Mouse (Mus musculus) intestine, embryonic 16.5 days (tissue): ENCODE measurements around the gene Malrd1. TPM values are rescaled to one million over a fixed set of nuclear protein-coding genes. Genes with fewer than 3 reads are reported as not detected.

Experiments
- ATAC-seq: fragments of 200-750 bp; cut with Nextera tagmentation; 2 replicates; pipeline ENCODE4 v1.8.0; 2017; ENCODE audit warnings: moderate TSS enrichment, moderate library complexity
- H3K27ac ChIP-seq: fragments of 300-500 bp; sonication (generic); 2 replicates; pipeline ENCODE4 v1.5.1; 2014; ENCODE audit warnings: mild to moderate bottlenecking, low read length
- H3K27me3 ChIP-seq: fragments of 300-500 bp; sonication (generic); replicated peaks from 2 replicates; pipeline ENCODE4 v1.6.1; 2014; ENCODE audit warnings: low read length, control low read depth, mixed read lengths; ENCODE audit not compliant: control insufficient read depth, insufficient read depth
- H3K36me3 ChIP-seq: fragments of 300-500 bp; sonication (generic); 2 replicates; pipeline ENCODE4 v1.6.1; 2014; ENCODE audit warnings: low read length, control low read depth; ENCODE audit not compliant: control insufficient read depth, insufficient read depth
- H3K4me1 ChIP-seq: fragments of 300-500 bp; sonication (generic); 2 replicates; pipeline ENCODE4 v1.6.1; 2014; ENCODE audit warnings: low read length, control low read depth, mixed read lengths; ENCODE audit not compliant: control insufficient read depth, insufficient read depth
- H3K4me2 ChIP-seq: fragments of 300-500 bp; sonication (generic); 2 replicates; pipeline ENCODE4 v1.6.1; 2014; ENCODE audit warnings: low read depth, low read length, control low read depth
- H3K4me3 ChIP-seq: fragments of 300-500 bp; sonication (generic); 2 replicates; pipeline ENCODE4 v1.5.1; 2014; ENCODE audit warnings: mild to moderate bottlenecking, low read length
- H3K9ac ChIP-seq: fragments of 300-500 bp; sonication (generic); 2 replicates; pipeline ENCODE4 v1.6.1; 2014; ENCODE audit warnings: low read depth, low read length
- H3K9me3 ChIP-seq: fragments of 300-500 bp; sonication (generic); 2 replicates; pipeline ENCODE4 v1.6.1; 2016; ENCODE audit warnings: low read length, control low read depth; ENCODE audit not compliant: control insufficient read depth
- WGBS: fragments of 180-500 bp; shearing (Covaris S2); extraction: QIAGEN DNeasy Blood & Tissue Kit; methylation state at CpG from one replicate; pipeline ENCODE4 v1.1.7; 2014; 5-methylcytosine and 5-hydroxymethylcytosine counted together
- polyA plus RNA-seq: library from polyadenylated mRNA; unstranded; fragments of >200 nt; fragmentation: Nextera tagmentation; extraction: Ambion mirVana; gene quantifications from 2 replicates; pipeline ENCODE4 v1.2.1, GENCODE M21; 2015

Malrd1 gene
- polyA plus RNA-seq, 1 experiment from 2014 or later = 1.2 TPM

DNA sequence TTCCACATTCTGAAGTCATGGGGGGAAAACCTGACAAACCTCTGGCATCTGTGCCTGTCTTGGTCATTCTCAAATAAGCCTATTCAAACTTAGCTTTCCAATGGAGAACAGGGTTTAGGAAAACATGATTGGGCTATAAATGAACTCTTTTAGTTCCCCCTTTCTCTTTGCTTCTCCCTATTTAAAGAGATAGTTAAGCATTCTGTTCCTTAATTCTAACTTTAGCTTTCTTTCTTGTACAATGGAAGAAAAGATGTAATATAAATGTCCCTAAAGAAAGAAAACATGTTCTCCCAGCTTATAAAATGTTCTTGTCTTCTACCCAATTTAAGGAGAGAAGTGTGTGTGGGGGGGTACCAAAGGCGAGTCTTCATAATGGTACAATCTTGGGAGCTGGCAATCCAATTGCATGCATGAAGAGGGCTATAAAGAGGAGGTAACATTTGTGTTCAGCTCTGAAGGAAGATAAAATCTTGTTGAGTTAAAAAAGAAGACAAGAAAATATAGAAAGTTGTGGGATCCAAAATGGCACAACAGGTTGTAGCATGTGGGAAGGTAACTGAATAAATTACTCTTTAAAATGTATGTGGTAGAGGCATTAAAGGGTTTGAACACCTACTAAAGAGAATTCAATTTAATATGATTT is 702.0 kb downstream of the Malrd1 start:
- no peak for ATAC-seq
- Histone ChIP-seq H3K9ac (no peak overlapping the region), H3K27ac (no peak overlapping the region), H3K4me1 (no peaks in the 10 kb centered on the region), H3K27me3 (no peaks in the 10 kb centered on the region), H3K4me2 (no peak overlapping the region), H3K36me3 (no peaks in the 10 kb centered on the region), H3K4me3 (no peak overlapping the region), H3K9me3 (no peaks in the 10 kb centered on the region)
- 79% methylated on average over 1 of the region's 1 CpGs for WGBS

DNA sequence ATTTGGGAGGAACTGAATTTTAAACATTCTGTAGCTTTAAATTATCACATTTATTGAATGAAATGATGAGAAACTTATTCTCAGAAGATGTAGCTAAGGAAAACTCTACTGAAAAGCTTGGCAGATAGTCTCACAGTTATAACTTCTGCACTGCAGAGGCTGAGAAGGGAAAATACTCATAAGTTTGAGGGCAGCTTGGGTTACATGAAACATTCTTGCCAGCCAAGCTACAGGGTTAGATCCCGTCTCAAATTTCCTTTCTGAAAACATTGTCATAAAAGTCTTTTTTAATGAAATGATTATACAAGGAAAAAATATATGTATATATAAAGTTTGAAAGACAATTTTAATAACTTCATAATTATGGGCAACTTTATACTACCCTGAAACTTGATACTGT is 714.6 kb downstream of the Malrd1 start:
- Histone ChIP-seq H3K27me3 (no peaks in the 10 kb centered on the region), H3K9ac (no peak overlapping the region), H3K4me1 (no peaks in the 10 kb centered on the region), H3K4me2 (no peak overlapping the region), H3K27ac (no peak overlapping the region), H3K4me3 (no peak overlapping the region), H3K36me3 (no peaks in the 10 kb centered on the region), H3K9me3 (no peaks in the 10 kb centered on the region)
- ATAC-seq = no peak
- 76% methylated on average over 1 of the region's 1 CpGs for WGBS

- Histone ChIP-seq H3K36me3 (no peaks in the 10 kb centered on the region), H3K27ac (no peak overlapping the region), H3K4me2 (no peak overlapping the region), H3K4me3 (no peak overlapping the region), H3K9me3 (no peaks in the 10 kb centered on the region), H3K27me3 (no peaks in the 10 kb centered on the region), H3K9ac (no peak overlapping the region), H3K4me1 (no peaks in the 10 kb centered on the region)
- ATAC-seq = no peak
- 81% methylated on average over 2 of the region's 2 CpGs for WGBS
These were observed 716.8 kb downstream of the Malrd1 start for GRCm38 (mm10) chr2:16243097-16243496.

DNA sequence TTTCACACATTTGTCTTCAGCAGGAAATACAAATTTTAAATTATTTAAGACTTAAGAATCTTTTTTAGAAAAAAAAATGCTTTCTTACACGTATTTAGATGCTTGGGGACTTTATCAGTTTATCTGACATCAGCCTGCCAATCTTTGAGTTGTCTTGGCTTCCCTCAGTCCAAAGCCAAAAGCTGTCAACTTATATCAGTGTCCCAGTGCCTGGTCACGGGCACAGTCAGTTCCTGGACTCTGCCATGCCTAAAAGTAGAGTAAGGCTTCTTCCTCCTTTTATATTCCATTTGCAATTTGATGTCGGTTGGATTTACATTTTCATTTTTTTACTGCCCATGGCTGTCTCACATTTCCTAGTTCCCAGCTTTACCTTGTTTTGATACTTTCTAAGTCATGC is 722.6 kb downstream of the Malrd1 start:
- Histone ChIP-seq H3K27ac (no peak overlapping the region), H3K9ac (no peak overlapping the region), H3K4me1 (no peaks in the 10 kb centered on the region), H3K9me3 (no peaks in the 10 kb centered on the region), H3K4me3 (no peak overlapping the region), H3K27me3 (no peaks in the 10 kb centered on the region), H3K4me2 (no peak overlapping the region), H3K36me3 (no peaks in the 10 kb centered on the region)
- ATAC-seq = no peak
- 62% methylated on average over 3 of the region's 3 CpGs for WGBS

- Histone ChIP-seq H3K4me1 (no peaks in the 10 kb centered on the region), H3K36me3 (no peaks in the 10 kb centered on the region), H3K4me3 (no peak overlapping the region), H3K9me3 (no peaks in the 10 kb centered on the region), H3K4me2 (no peak overlapping the region), H3K9ac (no peak overlapping the region), H3K27me3 (no peaks in the 10 kb centered on the region), H3K27ac (no peak overlapping the region)
- WGBS = 78% methylated on average over 1 of the region's 1 CpGs
- ATAC-seq = no peak
These were observed 726.0 kb downstream of the Malrd1 start for GRCm38 (mm10) chr2:16252274-16252673.
